Mouse (Mus musculus) embryonic facial prominence, embryonic 13.5 days (tissue): ENCODE measurements at regions not wholly inside any gene's neighbourhood (a gene's known extent, or its start where the extent isn't known, plus 50 kb on each side); places are given as distances from the start of the nearest gene placed in this dataset.
A peak's percentile ranks its signal among the peaks of the same experiment; 100 is the strongest.

Experiments
- ATAC-seq: fragments of 200-750 bp; cut with Nextera tagmentation; 2 replicates; pipeline ENCODE4 v1.8.0; 2017; ENCODE audit warnings: low read depth; ENCODE audit not compliant: insufficient number of reproducible peaks, insufficient read depth, low FRiP score, low TSS enrichment
- H3K27ac ChIP-seq: fragments of 300-500 bp; sonication (generic); 2 replicates; pipeline ENCODE4 v1.5.1; 2015; ENCODE audit warnings: moderate library complexity, mild to moderate bottlenecking, inconsistent platforms
- H3K27me3 ChIP-seq: fragments of 300-500 bp; sonication (generic); 2 replicates; pipeline ENCODE4 v1.6.1; 2015; ENCODE audit warnings: mild to moderate bottlenecking, inconsistent platforms
- H3K36me3 ChIP-seq: fragments of 300-500 bp; sonication (generic); 2 replicates; pipeline ENCODE4 v1.6.1; 2015; ENCODE audit warnings: mild to moderate bottlenecking, inconsistent platforms
- H3K4me1 ChIP-seq: fragments of 300-500 bp; sonication (generic); 2 replicates; pipeline ENCODE4 v1.6.1; 2015; ENCODE audit warnings: inconsistent platforms
- H3K4me2 ChIP-seq: fragments of 300-500 bp; sonication (generic); 2 replicates; pipeline ENCODE4 v1.6.1; 2015; ENCODE audit warnings: moderate library complexity, mild to moderate bottlenecking, inconsistent platforms
- H3K4me3 ChIP-seq: fragments of 300-500 bp; sonication (generic); 2 replicates; pipeline ENCODE4 v1.5.1; 2015; ENCODE audit warnings: mild to moderate bottlenecking, inconsistent platforms
- H3K9ac ChIP-seq: fragments of 300-500 bp; sonication (generic); 2 replicates; pipeline ENCODE4 v1.6.1; 2015; ENCODE audit warnings: mild to moderate bottlenecking, inconsistent platforms
- H3K9me3 ChIP-seq: fragments of 300-500 bp; sonication (generic); 2 replicates; pipeline ENCODE4 v1.6.1; 2016; ENCODE audit warnings: inconsistent platforms
- WGBS: fragments of 180-500 bp; shearing (Covaris S2); methylation state at CpG from one replicate; pipeline ENCODE4 v1.1.7; 2015; ENCODE audit warnings: mixed read lengths; 5-methylcytosine and 5-hydroxymethylcytosine counted together

- ATAC-seq = no peak
- 69% methylated on average over 5 of the region's 5 CpGs for WGBS
- no peaks in the 10 kb centered on the region for H3K4me1 ChIP-seq
- no peak overlapping the region for H3K9ac ChIP-seq
- H3K36me3 ChIP-seq = no peaks in the 10 kb centered on the region
- no peak overlapping the region for H3K27ac ChIP-seq
- H3K9me3 ChIP-seq = no peaks in the 10 kb centered on the region
- H3K4me2 ChIP-seq = no peak overlapping the region
- H3K4me3 ChIP-seq = no peak overlapping the region
- no peaks in the 10 kb centered on the region for H3K27me3 ChIP-seq
Observed at GRCm38 (mm10) chr17:64229225-64229976, 102.3 kb downstream of the Pja2 start.

GRCm38 (mm10) chr17:64214599-64214998 is 117.1 kb downstream of the Pja2 start:
- no peak for ATAC-seq
- H3K4me3 ChIP-seq = no peak overlapping the region
- H3K4me1 ChIP-seq = peaks cover 9% of the 10 kb centered on the region
- H3K27ac ChIP-seq = no peak overlapping the region
- H3K4me2 ChIP-seq = no peak overlapping the region
- no peaks in the 10 kb centered on the region for H3K9me3 ChIP-seq
- H3K36me3 ChIP-seq = no peaks in the 10 kb centered on the region
- no peak overlapping the region for H3K9ac ChIP-seq
- WGBS = 8% methylated on average over 7 of the region's 7 CpGs
- no peaks in the 10 kb centered on the region for H3K27me3 ChIP-seq

- WGBS = 81% methylated on average over 4 of the region's 4 CpGs
- H3K27me3 ChIP-seq = no peaks in the 10 kb centered on the region
- no peak for ATAC-seq
- H3K9me3 ChIP-seq = no peaks in the 10 kb centered on the region
- no peaks in the 10 kb centered on the region for H3K36me3 ChIP-seq
- H3K4me1 ChIP-seq = peaks cover 20% of the 10 kb centered on the region
- H3K9ac ChIP-seq = no peak overlapping the region
- H3K4me3 ChIP-seq = no peak overlapping the region
- H3K27ac ChIP-seq = no peak overlapping the region
- no peak overlapping the region for H3K4me2 ChIP-seq
Observed at GRCm38 (mm10) chr17:64213251-64213650, 118.5 kb downstream of the Pja2 start.

- H3K27me3 ChIP-seq = no peaks in the 10 kb centered on the region
- H3K9ac ChIP-seq = no peak overlapping the region
- no peaks in the 10 kb centered on the region for H3K9me3 ChIP-seq
- peaks cover 22% of the 10 kb centered on the region for H3K4me1 ChIP-seq
- no peak overlapping the region for H3K4me2 ChIP-seq
- no peak overlapping the region for H3K27ac ChIP-seq
- ATAC-seq = no peak
- WGBS = 92% methylated on average over 8 of the region's 8 CpGs
- no peaks in the 10 kb centered on the region for H3K36me3 ChIP-seq
- no peak overlapping the region for H3K4me3 ChIP-seq
Observed at GRCm38 (mm10) chr17:64211281-64211680, 120.4 kb downstream of the Pja2 start.

- H3K4me2 ChIP-seq = no peak overlapping the region
- no peak for ATAC-seq
- H3K9ac ChIP-seq = no peak overlapping the region
- H3K4me3 ChIP-seq = no peak overlapping the region
- no peaks in the 10 kb centered on the region for H3K36me3 ChIP-seq
- H3K27me3 ChIP-seq = no peaks in the 10 kb centered on the region
- no peak overlapping the region for H3K27ac ChIP-seq
- H3K9me3 ChIP-seq = no peaks in the 10 kb centered on the region
- peaks cover 31% of the 10 kb centered on the region for H3K4me1 ChIP-seq
- 57% methylated on average over 5 of the region's 5 CpGs for WGBS
Observed at GRCm38 (mm10) chr17:64210366-64210765, 121.3 kb downstream of the Pja2 start.

GRCm38 (mm10) chr17:64209640-64210039 is 122.1 kb downstream of the Pja2 start:
- H3K36me3 ChIP-seq = no peaks in the 10 kb centered on the region
- no peaks in the 10 kb centered on the region for H3K27me3 ChIP-seq
- ATAC-seq = no peak
- no peak overlapping the region for H3K4me2 ChIP-seq
- no peaks in the 10 kb centered on the region for H3K9me3 ChIP-seq
- H3K27ac ChIP-seq = no peak overlapping the region
- H3K4me1 ChIP-seq = peaks cover 32% of the 10 kb centered on the region
- WGBS = 67% methylated on average over 10 of the region's 10 CpGs
- no peak overlapping the region for H3K9ac ChIP-seq
- no peak overlapping the region for H3K4me3 ChIP-seq

GRCm38 (mm10) chr17:64208152-64208855 is 123.4 kb downstream of the Pja2 start:
- no peaks in the 10 kb centered on the region for H3K27me3 ChIP-seq
- H3K4me2 ChIP-seq = no peak overlapping the region
- no peaks in the 10 kb centered on the region for H3K36me3 ChIP-seq
- peaks cover 36% of the 10 kb centered on the region for H3K4me1 ChIP-seq
- H3K27ac ChIP-seq = no peak overlapping the region
- no peak for ATAC-seq
- no peak overlapping the region for H3K4me3 ChIP-seq
- 54% methylated on average over 13 of the region's 13 CpGs for WGBS
- no peaks in the 10 kb centered on the region for H3K9me3 ChIP-seq
- no peak overlapping the region for H3K9ac ChIP-seq

GRCm38 (mm10) chr17:64206196-64206718 is 125.5 kb downstream of the Pja2 start:
- no peaks in the 10 kb centered on the region for H3K9me3 ChIP-seq
- peak overlapping the region; percentile 41 for H3K4me2 ChIP-seq
- no peaks in the 10 kb centered on the region for H3K27me3 ChIP-seq
- peaks cover 36% of the 10 kb centered on the region for H3K4me1 ChIP-seq
- H3K4me3 ChIP-seq = no peak overlapping the region
- 24% methylated on average over 14 of the region's 14 CpGs for WGBS
- H3K9ac ChIP-seq = no peak overlapping the region
- no peak for ATAC-seq
- H3K27ac ChIP-seq = no peak overlapping the region; the same call in 1 of the 2 replicates
- H3K36me3 ChIP-seq = no peaks in the 10 kb centered on the region

GRCm38 (mm10) chr17:64203611-64204010 is 128.1 kb downstream of the Pja2 start:
- H3K9me3 ChIP-seq = no peaks in the 10 kb centered on the region
- no peak overlapping the region for H3K9ac ChIP-seq
- H3K27me3 ChIP-seq = no peaks in the 10 kb centered on the region
- WGBS = 74% methylated on average over 7 of the region's 7 CpGs
- no peak overlapping the region for H3K4me2 ChIP-seq
- no peaks in the 10 kb centered on the region for H3K36me3 ChIP-seq
- no peak for ATAC-seq
- no peak overlapping the region for H3K4me3 ChIP-seq
- peaks cover 24% of the 10 kb centered on the region for H3K4me1 ChIP-seq
- H3K27ac ChIP-seq = no peak overlapping the region

- H3K27ac ChIP-seq = no peak overlapping the region
- no peak for ATAC-seq
Observed at GRCm38 (mm10) chr17:64202248-64202647, 129.5 kb downstream of the Pja2 start.

GRCm38 (mm10) chr17:64201609-64202008 is 130.1 kb downstream of the Pja2 start:
- H3K27ac ChIP-seq = no peak overlapping the region
- 89% methylated on average over 5 of the region's 5 CpGs for WGBS
- no peak overlapping the region for H3K4me2 ChIP-seq
- no peaks in the 10 kb centered on the region for H3K36me3 ChIP-seq
- no peak overlapping the region for H3K9ac ChIP-seq
- H3K27me3 ChIP-seq = no peaks in the 10 kb centered on the region
- H3K9me3 ChIP-seq = no peaks in the 10 kb centered on the region
- no peak overlapping the region for H3K4me3 ChIP-seq
- peaks cover 23% of the 10 kb centered on the region for H3K4me1 ChIP-seq
- ATAC-seq = no peak

More at GRCm38 (mm10) chr17:64202248-64202647, 129.5 kb downstream of the Pja2 start:
- Histone ChIP-seq H3K9me3 (no peaks in the 10 kb centered on the region), H3K36me3 (no peaks in the 10 kb centered on the region), H3K27me3 (no peaks in the 10 kb centered on the region), H3K4me1 (peaks cover 23% of the 10 kb centered on the region), H3K4me2 (no peak overlapping the region), H3K4me3 (no peak overlapping the region), H3K9ac (no peak overlapping the region)
- WGBS = 82% methylated on average over 6 of the region's 6 CpGs
